Mouse (Mus musculus) midbrain, embryonic 13.5 days (tissue): ENCODE measurements around the gene Alk. TPM values are rescaled to one million over a fixed set of nuclear protein-coding genes. Genes with fewer than 3 reads are reported as not detected.

Experiments
- ATAC-seq: fragments of 200-750 bp; cut with Nextera tagmentation; 2 replicates; pipeline ENCODE4 v1.8.0; 2017; ENCODE audit warnings: mild to moderate bottlenecking, moderate TSS enrichment, moderate library complexity
- H3K27ac ChIP-seq: fragments of 300-500 bp; sonication (generic); 2 replicates; pipeline ENCODE4 v1.5.1; 2015; ENCODE audit warnings: inconsistent platforms, mild to moderate bottlenecking, moderate library complexity
- H3K27me3 ChIP-seq: fragments of 300-500 bp; sonication (generic); 2 replicates; pipeline ENCODE4 v1.6.1; 2015; ENCODE audit warnings: mild to moderate bottlenecking, inconsistent platforms
- H3K36me3 ChIP-seq: fragments of 300-500 bp; sonication (generic); 2 replicates; pipeline ENCODE4 v1.6.1; 2015; ENCODE audit warnings: mild to moderate bottlenecking, inconsistent platforms
- H3K4me1 ChIP-seq: fragments of 300-500 bp; sonication (generic); replicated peaks from 2 replicates; pipeline ENCODE4 v1.6.1; 2015; ENCODE audit warnings: inconsistent platforms
- H3K4me2 ChIP-seq: fragments of 300-500 bp; sonication (generic); replicated peaks from 2 replicates; pipeline ENCODE4 v1.6.1; 2015; ENCODE audit warnings: moderate library complexity, mild to moderate bottlenecking, inconsistent platforms
- H3K4me3 ChIP-seq: fragments of 300-500 bp; sonication (generic); replicated peaks from 2 replicates; pipeline ENCODE4 v1.5.1; 2015; ENCODE audit warnings: mild to moderate bottlenecking, inconsistent platforms
- H3K9ac ChIP-seq: fragments of 300-500 bp; sonication (generic); replicated peaks from 2 replicates; pipeline ENCODE4 v1.6.1; 2015; ENCODE audit warnings: mild to moderate bottlenecking, inconsistent platforms
- H3K9me3 ChIP-seq: fragments of 300-500 bp; sonication (generic); 2 replicates; pipeline ENCODE4 v1.6.1; 2016; ENCODE audit warnings: mild to moderate bottlenecking, inconsistent platforms
- WGBS: fragments of 180-500 bp; shearing (Covaris S2); methylation state at CpG from one replicate; pipeline ENCODE4 v1.1.7; 2015; 5-methylcytosine and 5-hydroxymethylcytosine counted together
- polyA plus RNA-seq: library from polyadenylated mRNA; unstranded; fragments of >200 nt; fragmentation: Nextera tagmentation; extraction: Ambion mirVana; gene quantifications from 2 replicates; pipeline ENCODE4 v1.2.1, GENCODE M21; 2015

Gene Alk
- polyA plus RNA-seq, 1 experiment from 2014 or later: 2.9 TPM

DNA sequence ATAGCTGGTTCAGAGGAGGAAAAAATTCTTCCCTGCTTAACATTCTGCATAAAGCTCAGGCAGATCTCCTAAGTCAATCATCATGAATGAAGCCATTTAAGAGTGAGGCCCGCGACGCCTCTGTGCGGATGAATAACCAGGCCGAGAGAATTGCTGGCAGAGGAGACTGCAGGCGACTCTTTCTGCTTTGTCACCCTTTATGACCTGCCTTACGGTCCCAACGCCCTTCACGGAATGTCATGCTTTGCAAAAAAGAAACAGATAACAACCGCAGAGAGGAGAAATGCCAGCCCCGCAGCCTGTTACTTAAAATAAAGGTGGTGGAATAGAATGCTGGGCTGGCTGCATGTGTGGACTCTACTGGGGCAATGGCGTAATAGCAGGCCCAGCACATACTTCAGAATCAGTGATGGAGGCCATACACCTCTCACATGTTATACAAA lies 517.1 kb downstream of the Alk start:
- Histone ChIP-seq H3K4me2 (no peak overlapping the region), H3K9me3 (no peaks in the 10 kb centered on the region), H3K9ac (no peak overlapping the region), H3K4me1 (peaks cover 12% of the 10 kb centered on the region; the same call in 1 of the 2 replicates), H3K36me3 (no peaks in the 10 kb centered on the region), H3K4me3 (no peak overlapping the region), H3K27me3 (no peaks in the 10 kb centered on the region), H3K27ac (peak overlapping the region; percentile 9; the same call in 1 of the 2 replicates)
- ATAC-seq: 0 out of 2 replicates have a peak, but pooled peaks have one; percentile 37
- 32% methylated on average over 12 of the region's 12 CpGs for WGBS

DNA sequence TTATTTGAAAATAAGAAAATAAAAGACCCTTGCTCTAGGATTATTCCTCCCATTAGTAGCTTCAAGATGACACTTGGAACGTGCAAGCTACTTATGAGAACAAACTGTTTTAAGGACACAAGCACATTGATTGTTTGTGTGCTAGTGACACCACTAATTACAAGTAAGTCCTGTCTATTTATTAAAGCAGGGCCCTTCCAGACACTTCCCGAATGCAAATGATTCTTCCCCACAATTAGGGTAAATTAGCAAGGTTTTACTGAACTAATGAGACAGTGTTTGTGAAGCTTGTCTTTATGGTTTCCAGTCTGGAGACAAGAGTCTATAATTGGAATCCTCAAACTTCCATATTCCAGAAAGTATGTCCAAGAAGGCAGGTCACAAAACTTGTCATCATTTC lies 523.0 kb downstream of the Alk start:
- H3K9me3 ChIP-seq: no peaks in the 10 kb centered on the region
- H3K4me2 ChIP-seq: no peak overlapping the region
- no peak overlapping the region for H3K9ac ChIP-seq
- H3K27me3 ChIP-seq: no peaks in the 10 kb centered on the region
- H3K4me3 ChIP-seq: no peak overlapping the region
- WGBS: 72% methylated on average over 2 of the region's 2 CpGs
- H3K36me3 ChIP-seq: no peaks in the 10 kb centered on the region
- no peak overlapping the region for H3K27ac ChIP-seq
- no peak for ATAC-seq
- H3K4me1 ChIP-seq: peaks cover 9% of the 10 kb centered on the region; the same call in 1 of the 2 replicates

DNA sequence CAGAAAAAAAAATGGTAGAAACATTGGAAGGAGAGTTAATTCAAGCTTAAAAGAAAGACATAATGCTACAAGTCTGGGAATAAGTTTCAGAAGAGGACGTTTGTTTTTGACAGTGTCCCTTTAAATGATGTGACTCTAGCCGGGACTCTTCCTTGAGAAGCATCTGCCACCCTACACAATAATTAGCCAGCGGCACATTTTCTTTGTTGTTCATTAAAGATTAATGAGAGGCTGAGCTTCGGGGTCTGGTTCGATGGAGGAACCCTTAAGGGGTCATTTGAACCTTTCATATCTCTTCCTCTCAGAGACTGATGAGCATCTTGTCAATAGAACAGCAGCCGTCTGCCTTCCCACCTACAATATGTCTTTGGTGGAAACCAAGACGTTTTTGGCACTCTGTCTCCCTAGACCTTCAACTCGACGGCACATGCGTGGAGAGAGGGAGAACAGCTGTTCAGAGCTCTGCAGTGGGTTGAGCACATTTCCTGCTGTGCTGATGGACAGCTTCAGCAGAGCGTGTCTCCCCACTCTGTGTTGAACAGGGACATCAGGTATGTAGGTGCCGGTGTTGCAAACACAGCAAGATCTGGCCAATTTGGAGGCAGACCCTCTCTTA lies 528.0 kb downstream of the Alk start:
- H3K27me3 ChIP-seq: no peaks in the 10 kb centered on the region
- no peaks in the 10 kb centered on the region for H3K9me3 ChIP-seq
- 32% methylated on average over 12 of the region's 12 CpGs for WGBS
- peak; percentile 69 for ATAC-seq
- no peaks in the 10 kb centered on the region for H3K36me3 ChIP-seq
- H3K4me3 ChIP-seq: no peak overlapping the region
- no peak overlapping the region for H3K27ac ChIP-seq
- H3K9ac ChIP-seq: no peak overlapping the region
- no peak overlapping the region; the same call in 1 of the 2 replicates for H3K4me2 ChIP-seq
- H3K4me1 ChIP-seq: peaks cover 13% of the 10 kb centered on the region; the same call in 1 of the 2 replicates

DNA sequence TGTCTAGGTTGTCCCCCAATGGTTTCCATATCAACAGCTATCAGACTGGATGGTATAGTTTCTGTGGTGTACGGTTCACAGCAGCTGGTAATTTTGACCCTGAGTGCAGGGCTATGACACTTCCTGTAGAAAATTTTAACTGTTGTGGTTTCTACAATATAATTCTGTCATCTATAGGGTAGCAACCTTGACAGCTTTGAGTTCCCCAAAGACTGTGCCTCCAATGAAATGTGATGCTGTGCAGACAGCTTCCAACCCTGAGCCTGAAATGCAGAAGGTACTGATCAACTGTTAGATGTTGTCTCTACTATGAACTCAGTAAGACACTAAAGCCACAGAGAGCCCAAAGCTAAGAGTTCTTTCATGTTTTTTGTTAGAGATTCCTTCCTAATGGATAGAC lies 532.6 kb downstream of the Alk start:
- H3K27me3 ChIP-seq: no peaks in the 10 kb centered on the region
- peaks cover 9% of the 10 kb centered on the region; the same call in 1 of the 2 replicates for H3K4me1 ChIP-seq
- H3K4me3 ChIP-seq: no peak overlapping the region
- 85% methylated on average over 1 of the region's 1 CpGs for WGBS
- no peak for ATAC-seq
- no peak overlapping the region for H3K27ac ChIP-seq
- no peak overlapping the region for H3K9ac ChIP-seq
- H3K36me3 ChIP-seq: no peaks in the 10 kb centered on the region
- no peak overlapping the region for H3K4me2 ChIP-seq
- H3K9me3 ChIP-seq: no peaks in the 10 kb centered on the region

DNA sequence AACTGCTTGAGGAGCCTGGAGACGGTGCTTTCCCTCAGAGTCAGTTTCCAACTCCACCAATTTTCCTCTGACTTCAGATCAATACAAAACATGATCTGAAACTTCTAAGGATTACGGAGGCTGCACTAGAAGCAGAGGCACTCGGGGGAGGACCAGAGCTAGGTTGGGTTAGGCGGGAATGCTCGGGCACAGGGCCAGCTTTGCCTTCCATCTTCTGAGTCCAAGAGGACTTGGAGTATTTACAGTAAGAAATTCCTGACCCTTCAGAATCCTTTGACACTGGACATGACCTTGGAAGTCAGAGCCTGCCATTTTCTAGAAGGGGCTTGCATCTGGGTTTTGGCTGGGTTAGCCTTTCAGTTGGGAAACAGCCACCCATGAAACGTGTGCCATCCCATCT lies 536.3 kb downstream of the Alk start:
- Histone ChIP-seq H3K27me3 (no peaks in the 10 kb centered on the region), H3K4me1 (no peaks in the 10 kb centered on the region), H3K9me3 (no peaks in the 10 kb centered on the region), H3K4me2 (no peak overlapping the region), H3K36me3 (no peaks in the 10 kb centered on the region), H3K27ac (no peak overlapping the region), H3K4me3 (no peak overlapping the region), H3K9ac (no peak overlapping the region)
- no peak for ATAC-seq
- 87% methylated on average over 6 of the region's 6 CpGs for WGBS

DNA sequence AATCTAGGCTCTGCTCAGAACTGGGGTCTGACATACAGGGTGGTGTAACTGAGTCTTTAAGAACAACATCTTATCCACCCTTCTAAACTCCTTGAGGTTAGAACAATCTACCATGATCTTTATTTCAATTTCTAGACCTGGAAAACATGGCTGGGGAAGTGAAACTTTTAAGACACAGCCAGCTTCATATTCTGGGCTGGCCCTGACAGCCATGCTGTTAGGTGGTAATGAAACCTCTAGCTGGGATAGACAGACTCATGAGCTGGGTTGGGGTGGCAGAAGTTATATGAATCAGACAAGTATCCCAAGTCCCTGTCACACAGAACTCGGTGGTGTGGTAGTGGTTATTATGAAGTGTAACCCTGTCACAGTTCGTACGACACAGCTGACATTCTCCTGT lies 541.4 kb downstream of the Alk start:
- Histone ChIP-seq H3K4me2 (no peak overlapping the region), H3K4me1 (no peaks in the 10 kb centered on the region), H3K4me3 (no peak overlapping the region), H3K9me3 (no peaks in the 10 kb centered on the region), H3K27me3 (no peaks in the 10 kb centered on the region), H3K9ac (no peak overlapping the region), H3K36me3 (no peaks in the 10 kb centered on the region), H3K27ac (no peak overlapping the region)
- 92% methylated on average over 3 of the region's 3 CpGs for WGBS
- no peak for ATAC-seq

DNA sequence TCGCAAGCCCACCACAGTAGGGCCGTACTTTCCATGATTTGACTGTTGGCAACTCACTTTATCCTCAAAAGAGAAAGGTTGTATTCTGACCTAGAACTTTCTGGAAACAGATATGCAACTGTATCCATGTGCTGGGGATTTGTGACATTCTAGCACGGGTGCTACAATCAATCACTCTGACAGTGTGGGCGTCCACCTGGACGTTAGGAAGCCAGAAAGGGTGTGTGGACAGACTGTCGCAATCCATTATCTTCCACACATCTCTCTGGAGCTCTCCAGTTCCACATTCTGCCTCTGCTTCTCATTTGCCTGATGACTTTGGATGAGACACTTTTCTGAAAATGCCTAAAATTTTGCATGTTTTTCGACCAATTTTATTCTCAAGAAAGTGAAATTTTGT lies 545.1 kb downstream of the Alk start:
- no peak overlapping the region for H3K27ac ChIP-seq

DNA sequence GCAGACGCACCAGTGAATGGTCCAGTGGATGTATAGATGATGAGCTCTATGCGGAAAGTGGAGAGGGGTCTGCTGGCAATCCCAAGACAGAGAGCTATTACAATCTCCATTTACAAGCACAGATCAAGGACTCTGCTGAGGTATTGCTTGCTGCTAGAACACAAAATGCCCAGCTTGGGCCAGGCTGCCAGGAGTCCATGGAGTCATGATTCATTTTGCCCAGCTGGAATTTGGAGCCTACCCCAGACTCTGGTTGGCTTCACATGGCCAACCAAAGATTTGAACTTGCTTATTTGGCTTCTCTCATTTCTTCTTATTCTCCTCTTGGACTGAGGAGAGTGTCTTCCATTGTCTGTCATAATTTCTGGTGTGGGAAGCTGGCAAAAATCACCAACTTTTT lies 558.8 kb downstream of the Alk start:
- H3K4me3 ChIP-seq: no peak overlapping the region
- ATAC-seq: no peak

More for the DNA sequence above, 545.1 kb downstream of the Alk start:
- Histone ChIP-seq H3K27me3 (no peaks in the 10 kb centered on the region), H3K4me1 (no peaks in the 10 kb centered on the region), H3K4me2 (no peak overlapping the region), H3K36me3 (no peaks in the 10 kb centered on the region), H3K9ac (no peak overlapping the region), H3K9me3 (no peaks in the 10 kb centered on the region), H3K4me3 (no peak overlapping the region)
- WGBS: 90% methylated on average over 7 of the region's 7 CpGs
- no peak for ATAC-seq

DNA sequence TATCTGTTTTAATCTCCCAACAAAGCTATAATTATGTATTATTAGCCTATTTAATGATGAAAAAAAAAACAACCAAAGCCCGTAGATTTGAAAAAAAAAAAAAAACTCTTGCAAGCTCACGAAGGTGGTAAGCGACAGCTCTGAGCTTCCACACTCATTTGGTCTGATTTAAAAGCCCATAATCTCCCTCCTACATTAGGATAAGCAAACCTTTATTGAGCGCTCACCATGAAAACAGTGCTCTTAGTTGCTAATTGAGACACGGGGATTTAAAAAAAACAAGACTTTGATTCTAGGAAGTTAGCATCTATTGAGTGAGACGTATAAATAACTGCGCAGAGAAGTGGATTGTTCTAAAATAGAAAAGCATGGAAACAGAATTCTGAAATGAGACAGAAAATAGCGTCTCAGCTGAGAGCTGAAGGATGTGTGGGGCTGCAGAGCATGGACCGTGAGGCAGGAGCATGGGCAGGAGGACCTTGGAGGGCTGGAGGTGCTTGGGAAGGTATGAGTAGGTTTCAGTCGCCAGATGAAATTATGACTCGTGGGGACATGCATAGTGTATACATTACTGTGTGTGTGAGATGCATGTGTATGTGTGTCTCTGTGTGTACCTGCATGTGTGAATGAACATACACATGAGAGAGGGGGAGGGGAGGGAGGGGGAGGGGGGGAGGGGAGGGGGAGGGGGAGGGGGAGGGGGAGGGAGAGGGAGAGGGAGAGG lies 560.6 kb downstream of the Alk start:
- Histone ChIP-seq H3K9me3 (no peaks in the 10 kb centered on the region), H3K9ac (no peak overlapping the region), H3K4me1 (peaks cover 15% of the 10 kb centered on the region), H3K4me3 (no peak overlapping the region), H3K4me2 (no peak overlapping the region), H3K36me3 (no peaks in the 10 kb centered on the region), H3K27ac (0 out of 2 replicates have a peak overlapping the region, but pooled peaks have one; percentile 25), H3K27me3 (no peaks in the 10 kb centered on the region)
- peak; percentile 58; the same call in 1 of the 2 replicates for ATAC-seq
- 49% methylated on average over 11 of the region's 11 CpGs for WGBS

More for the DNA sequence above, 558.8 kb downstream of the Alk start:
- H3K4me1 ChIP-seq: peaks cover 12% of the 10 kb centered on the region
- H3K9ac ChIP-seq: no peak overlapping the region
- H3K9me3 ChIP-seq: no peaks in the 10 kb centered on the region
- 89% methylated on average over 2 of the region's 2 CpGs for WGBS
- H3K36me3 ChIP-seq: no peaks in the 10 kb centered on the region
- no peak overlapping the region for H3K4me2 ChIP-seq
- H3K27ac ChIP-seq: no peak overlapping the region
- H3K27me3 ChIP-seq: no peaks in the 10 kb centered on the region

DNA sequence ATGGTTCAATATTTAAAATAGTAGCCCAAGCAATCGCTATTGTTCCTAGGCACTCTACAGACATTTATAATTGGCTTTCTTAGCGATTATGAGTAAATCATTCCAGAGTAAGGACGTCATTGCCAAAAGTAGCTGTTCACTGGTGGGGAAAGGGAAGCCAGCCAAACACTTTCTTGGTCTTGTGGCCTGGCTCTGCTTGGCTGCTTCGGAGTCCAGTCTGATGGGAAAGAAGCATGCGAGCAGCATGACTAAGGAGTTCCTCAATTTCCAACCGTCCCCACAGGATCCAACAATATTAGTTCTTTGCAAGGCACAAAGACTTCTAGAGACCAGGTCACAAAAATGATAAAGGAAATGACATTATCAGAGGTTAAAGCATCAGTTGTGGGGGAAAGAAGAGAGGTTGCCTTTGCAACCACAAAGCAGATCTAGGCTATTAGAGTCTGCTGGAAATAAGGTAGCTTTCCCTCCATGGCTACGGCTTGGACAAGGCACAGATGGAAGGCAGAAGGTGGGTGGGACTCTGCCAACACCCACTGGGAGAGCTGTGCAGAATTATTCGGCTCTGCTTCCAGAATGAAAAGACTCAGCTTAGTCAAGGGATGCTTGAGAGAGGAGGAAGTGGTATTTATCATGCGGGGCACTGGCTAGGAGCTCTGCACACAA lies 561.3 kb downstream of the Alk start:
- Histone ChIP-seq H3K27ac (0 out of 2 replicates have a peak overlapping the region, but pooled peaks have one; percentile 25), H3K9ac (no peak overlapping the region), H3K9me3 (no peaks in the 10 kb centered on the region), H3K4me1 (peaks cover 15% of the 10 kb centered on the region), H3K4me2 (no peak overlapping the region), H3K4me3 (no peak overlapping the region), H3K27me3 (no peaks in the 10 kb centered on the region), H3K36me3 (no peaks in the 10 kb centered on the region)
- ATAC-seq: 0 out of 2 replicates have a peak, but pooled peaks have one; percentile 48
- 50% methylated on average over 9 of the region's 9 CpGs for WGBS

DNA sequence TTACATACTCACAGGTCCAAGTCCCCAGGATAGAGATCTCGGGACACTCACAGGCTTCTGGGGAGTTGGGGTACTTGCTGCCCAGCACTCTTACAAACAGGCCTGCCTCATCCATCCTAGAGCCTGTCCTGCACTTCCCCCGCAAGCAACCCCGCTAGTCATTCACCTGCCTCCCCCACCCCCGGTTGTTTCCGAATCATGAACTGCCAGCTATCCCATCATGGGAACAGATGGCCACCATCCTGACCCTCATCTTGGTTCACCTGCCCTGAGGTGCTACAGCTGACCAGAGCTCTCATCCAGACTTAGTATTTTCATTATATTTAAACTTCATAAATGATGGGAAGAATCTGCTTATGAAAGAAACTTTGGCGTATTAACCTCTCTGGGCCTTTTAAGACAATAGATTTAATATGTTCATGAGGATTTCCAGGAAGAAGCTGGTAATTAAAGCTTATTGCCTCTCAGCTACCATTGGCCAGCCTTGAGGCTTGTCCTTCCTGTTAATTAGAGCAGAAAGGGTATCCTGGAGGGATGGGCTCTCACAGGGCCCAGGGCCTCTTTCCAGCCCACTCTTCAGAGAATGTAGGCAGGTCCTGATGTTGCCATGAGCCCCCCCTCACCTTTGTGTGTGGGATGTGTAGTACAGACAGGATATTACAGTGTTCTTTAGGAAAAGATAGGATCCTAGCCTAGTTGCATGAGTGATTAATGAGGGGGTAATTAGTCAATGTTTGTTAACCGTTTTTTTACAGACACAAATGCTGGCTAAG lies 565.1 kb downstream of the Alk start:
- ATAC-seq: 0 out of 2 replicates have a peak, but pooled peaks have one; percentile 43
- H3K27ac ChIP-seq: no peak overlapping the region
- H3K4me1 ChIP-seq: peaks cover 15% of the 10 kb centered on the region
- H3K36me3 ChIP-seq: no peaks in the 10 kb centered on the region
- H3K4me3 ChIP-seq: no peak overlapping the region
- H3K4me2 ChIP-seq: no peak overlapping the region
- WGBS: 86% methylated on average over 7 of the region's 7 CpGs
- H3K27me3 ChIP-seq: no peaks in the 10 kb centered on the region
- H3K9ac ChIP-seq: no peak overlapping the region
- H3K9me3 ChIP-seq: no peaks in the 10 kb centered on the region
